Comparison of ENCODE assay signal across 8 mouse cellular contexts in the genomic region with DNA sequence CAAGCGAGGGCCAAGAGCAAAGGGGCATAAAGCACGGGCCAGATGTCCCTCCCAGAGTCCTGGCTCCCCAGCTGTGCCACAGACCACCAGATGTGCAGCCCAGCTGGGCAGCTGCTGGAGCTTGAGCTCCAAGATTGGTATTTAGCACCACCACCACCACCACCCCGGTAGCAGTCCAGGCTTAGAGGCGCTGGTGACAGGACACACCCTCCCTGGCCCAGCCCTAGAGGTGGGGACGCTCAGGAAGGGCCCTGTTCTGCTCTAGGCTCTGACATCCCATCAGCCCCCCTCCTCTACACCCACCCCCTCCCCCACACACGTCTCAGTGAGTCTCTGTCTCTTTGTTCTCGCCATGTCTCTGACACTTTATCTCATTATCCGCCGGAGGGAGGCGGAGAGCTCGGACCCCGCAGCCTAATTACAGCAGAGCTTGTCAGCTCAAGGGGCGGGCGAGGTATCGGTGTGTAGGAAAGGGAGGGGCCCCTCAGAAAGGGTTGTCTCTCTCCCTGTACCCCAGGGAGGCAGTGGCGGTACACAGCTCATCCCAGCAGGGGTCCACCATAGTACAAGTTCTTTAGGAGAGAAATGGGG. TPM values are rescaled to one million over a fixed set of nuclear protein-coding genes. Genes with fewer than 3 reads are reported as not detected.
A peak's percentile ranks its signal among the peaks of the same experiment; 100 is the strongest.
DNase-seq lines count a peak whose midpoint lies in the region; ATAC-seq and TF ChIP-seq lines count a peak whose summit lies in the region.

No protein-coding gene starts in this region.

- intact Hi-C loops in left cerebral cortex, postnatal 4 days (cut with DNase I) = no loop called here
- intact Hi-C loops in left cerebral cortex, postnatal 36 days (cut with DNase I) = loop anchor here (1.0 kb wide), 1 partner anchor 25 kb away; no protein-coding TSS in a partner anchor

- TF ChIP-seq EP300 in stomach, postnatal 0 days (optimal IDR thresholded peaks at IDR 0.05) = no peak

- peak overlapping the region; percentile 78 for H3K27ac ChIP-seq in forebrain, embryonic 13.5 days
- no peak overlapping the region for H3K27ac ChIP-seq in liver, embryonic 13.5 days
- H3K27ac ChIP-seq in stomach, postnatal 0 days (replicated peaks) = no peak overlapping the region

- peak; percentile 27 for DNase-seq in thymus, postnatal 14 days
- no peak for DNase-seq in thymus, postnatal 10 days (ENCODE audit: low spot score in 2 of 2)
- DNase-seq in liver, embryonic 13.5 days = peak; percentile 51
- DNase-seq in stomach, postnatal 0 days (ENCODE audit: low spot score) = peak; percentile 52
- DNase-seq in left cerebral cortex, postnatal 4 days = no peak
- no peak for DNase-seq in left cerebral cortex, postnatal 36 days (ENCODE audit: low spot score in 2 of 2)
- no peak for DNase-seq in right cerebral cortex, adult 2 months (ENCODE audit: low spot score in 2 of 2)

- H3K9me3 ChIP-seq in forebrain, embryonic 13.5 days (replicated peaks) = no peaks in the 10 kb centered on the region
- H3K9me3 ChIP-seq in liver, embryonic 13.5 days (replicated peaks) = no peaks in the 10 kb centered on the region
- no peaks in the 10 kb centered on the region for H3K9me3 ChIP-seq in stomach, postnatal 0 days (ENCODE audit: control insufficient read depth, low read length)

- H3K4me3 ChIP-seq in forebrain, embryonic 13.5 days = peak overlapping the region; percentile 45
- H3K4me3 ChIP-seq in liver, embryonic 13.5 days (replicated peaks) = peak overlapping the region; percentile 46
- peak overlapping the region; percentile 29 for H3K4me3 ChIP-seq in stomach, postnatal 0 days (ENCODE audit: low read depth, low read length)

- 0% methylated on average over 16 of the region's 16 CpGs for WGBS in forebrain, embryonic 13.5 days
- WGBS in liver, embryonic 13.5 days (ENCODE audit: insufficient replicate concordance) = 1% methylated on average over 16 of the region's 16 CpGs
- 6% methylated on average over 16 of the region's 16 CpGs for WGBS in stomach, postnatal 0 days

- TF ChIP-seq CTCF in stomach, postnatal 0 days (IDR thresholded peaks at IDR 0.05; ENCODE audit: low read depth) = no peak

- H3K9ac ChIP-seq in forebrain, embryonic 13.5 days = peak overlapping the region; percentile 43
- H3K9ac ChIP-seq in liver, embryonic 13.5 days = peak overlapping the region; percentile 60
- H3K9ac ChIP-seq in stomach, postnatal 0 days (ENCODE audit: low read length) = peak overlapping the region; percentile 47; the same call in 1 of the 2 replicates

- peaks cover 48% of the 10 kb centered on the region for H3K27me3 ChIP-seq in forebrain, embryonic 13.5 days
- H3K27me3 ChIP-seq in liver, embryonic 13.5 days = peaks cover 94% of the 10 kb centered on the region
- peaks cover 6% of the 10 kb centered on the region; the same call in 1 of the 2 replicates for H3K27me3 ChIP-seq in stomach, postnatal 0 days (ENCODE audit: control insufficient read depth, insufficient read depth, low read length)

- peaks cover 14% of the 10 kb centered on the region for H3K36me3 ChIP-seq in forebrain, embryonic 13.5 days (ENCODE audit: poor library complexity, severe bottlenecking)
- H3K36me3 ChIP-seq in liver, embryonic 13.5 days = peaks cover 18% of the 10 kb centered on the region
- peaks cover 5% of the 10 kb centered on the region; the same call in 1 of the 2 replicates for H3K36me3 ChIP-seq in stomach, postnatal 0 days (ENCODE audit: control insufficient read depth, insufficient read depth, low read length)

- peak overlapping the region; percentile 89 for H3K4me2 ChIP-seq in forebrain, embryonic 13.5 days
- H3K4me2 ChIP-seq in liver, embryonic 13.5 days = peak overlapping the region; percentile 73
- H3K4me2 ChIP-seq in stomach, postnatal 0 days (replicated peaks; ENCODE audit: low read depth) = peak overlapping the region; percentile 66

- ATAC-seq in forebrain, embryonic 13.5 days = no peak; the same call in 1 of the 2 replicates
- peak; percentile 56 for ATAC-seq in liver, embryonic 13.5 days (ENCODE audit: low read depth)
- ATAC-seq in stomach, postnatal 0 days (ENCODE audit: low FRiP score, low TSS enrichment) = 0 out of 2 replicates have a peak, but pooled peaks have one; percentile 16

- peaks cover 85% of the 10 kb centered on the region for H3K4me1 ChIP-seq in forebrain, embryonic 13.5 days
- H3K4me1 ChIP-seq in liver, embryonic 13.5 days (replicated peaks) = peaks cover 78% of the 10 kb centered on the region
- peaks cover 23% of the 10 kb centered on the region for H3K4me1 ChIP-seq in stomach, postnatal 0 days (replicated peaks; ENCODE audit: control insufficient read depth, insufficient read depth)

RNA-seq across cellular contexts. Expression of gene Ndufa4l2, which starts 1.2 kb away (rescaled TPM):
- polyA plus RNA-seq in forebrain, embryonic 13.5 days (2015; fragmentation: Nextera tagmentation; extraction: Ambion mirVana) = 11.9 and 12.8 TPM in 2 replicates
- 1.9 and 2.8 TPM in 2 replicates for polyA plus RNA-seq in liver, embryonic 13.5 days (2015; fragmentation: Nextera tagmentation; extraction: Ambion mirVana)
- 58.2 and 72.8 TPM in 2 replicates for polyA plus RNA-seq in stomach, postnatal 0 days (2015; fragmentation: Nextera tagmentation; extraction: Ambion mirVana)
- total RNA-seq in left cerebral cortex, postnatal 4 days (2021) = 1 to 10 TPM; 4.9 to 7.5 TPM
- 1 to 10 TPM; 2.1 to 4.9 TPM for total RNA-seq in left cerebral cortex, postnatal 36 days (2021)

RNA-seq across cellular contexts. Expression of gene Shmt2, which starts 8.6 kb away (rescaled TPM):
- 89.6 and 91.5 TPM in 2 replicates for polyA plus RNA-seq in forebrain, embryonic 13.5 days (2015; fragmentation: Nextera tagmentation; extraction: Ambion mirVana)
- polyA plus RNA-seq in liver, embryonic 13.5 days (2015; fragmentation: Nextera tagmentation; extraction: Ambion mirVana) = 133 and 142 TPM in 2 replicates
- 38.9 and 40.9 TPM in 2 replicates for polyA plus RNA-seq in stomach, postnatal 0 days (2015; fragmentation: Nextera tagmentation; extraction: Ambion mirVana)
- total RNA-seq in left cerebral cortex, postnatal 4 days (2021) = 10 to 100 TPM; 39.7 to 39.9 TPM
- total RNA-seq in left cerebral cortex, postnatal 36 days (2021) = 10 to 100 TPM; 22.8 to 29.9 TPM

RNA-seq across cellular contexts. Expression of gene Stac3, which starts 12.1 kb away (rescaled TPM):
- polyA plus RNA-seq in forebrain, embryonic 13.5 days (2015; fragmentation: Nextera tagmentation; extraction: Ambion mirVana) = 1.0 and 1.1 TPM in 2 replicates
- polyA plus RNA-seq in liver, embryonic 13.5 days (2015; fragmentation: Nextera tagmentation; extraction: Ambion mirVana) = 0.17 and 0.47 TPM in 2 replicates
- 0.23 and 0.40 TPM in 2 replicates for polyA plus RNA-seq in stomach, postnatal 0 days (2015; fragmentation: Nextera tagmentation; extraction: Ambion mirVana)
- total RNA-seq in left cerebral cortex, postnatal 4 days (2021) = 1 to 10 TPM; 5.1 to 5.2 TPM
- 1 to 10 TPM; 1.7 to 2.9 TPM for total RNA-seq in left cerebral cortex, postnatal 36 days (2021)

RNA-seq across cellular contexts. Expression of gene Nxph4, which starts 20.8 kb away (rescaled TPM):
- 36.8 and 50.7 TPM in 2 replicates for polyA plus RNA-seq in forebrain, embryonic 13.5 days (2015; fragmentation: Nextera tagmentation; extraction: Ambion mirVana)
- 0.13 TPM in 2 replicates for polyA plus RNA-seq in liver, embryonic 13.5 days (2015; fragmentation: Nextera tagmentation; extraction: Ambion mirVana)
- 2.7 and 4.0 TPM in 2 replicates for polyA plus RNA-seq in stomach, postnatal 0 days (2015; fragmentation: Nextera tagmentation; extraction: Ambion mirVana)
- 10 to 100 TPM; 12.9 to 14.4 TPM for total RNA-seq in left cerebral cortex, postnatal 4 days (2021)
- 1 to 10 TPM; 6.0 to 7.6 TPM for total RNA-seq in left cerebral cortex, postnatal 36 days (2021)

Comparison
In these comparisons a context has a peak if more than half of its experiments do, and no peak if none do; other contexts are left out.
1. DNase-seq: peak in thymus, postnatal 14 days (single experiment), liver, embryonic 13.5 days (single experiment) and stomach, postnatal 0 days (single experiment); none in thymus, postnatal 10 days (0 of 2), left cerebral cortex, postnatal 4 days (single experiment), left cerebral cortex, postnatal 36 days (0 of 2) and right cerebral cortex, adult 2 months (0 of 2).
2. Peak in every context shown above with its lines, with median percentiles within 50 percentile points of each other: H3K4me2 ChIP-seq, H3K4me3 ChIP-seq and H3K9ac ChIP-seq.